Mouse (Mus musculus): ENCODE data around the gene Olfr222.

DNA sequence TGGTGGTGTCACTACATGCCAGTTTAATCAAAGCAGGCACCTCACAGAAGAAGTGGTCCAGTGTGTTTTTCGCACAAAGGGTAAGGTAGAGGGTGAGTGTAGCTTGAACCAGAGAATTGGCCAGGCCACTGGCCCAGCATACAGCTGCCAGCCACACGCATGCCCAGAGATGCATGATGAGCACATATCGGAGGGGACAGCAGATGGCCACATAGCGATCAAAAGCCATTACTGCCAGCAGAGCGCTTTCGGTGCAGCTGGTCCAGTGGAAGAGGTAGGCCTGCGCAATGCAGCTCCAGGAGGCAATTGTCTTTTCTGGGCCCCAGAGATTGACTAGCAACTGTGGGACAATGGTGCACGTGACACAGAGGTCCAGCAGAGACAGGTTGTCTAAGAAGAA lies 13.5 kb upstream of the Olfr222 start:
- TF ChIP-seq EP300 (IDR thresholded peaks at IDR 0.05; ENCODE audit: insufficient read depth, low read depth, low read length) (no peak), POLR2A (IDR thresholded peaks at IDR 0.05; ENCODE audit: insufficient read depth, low read depth, low read length) (no peak)

Data from heart, adult 2 months (tissue).